Mouse (Mus musculus): ENCODE data around the gene Pax7. TPM values are rescaled to one million over a fixed set of nuclear protein-coding genes. Genes with fewer than 3 reads are reported as not detected.

Gene Pax7
- polyA plus RNA-seq, 2 experiments from 2014 or later: not detected

Other genes starting within 250 kb of the Pax7 start
- not detected for gene Gm21969, start 230.3 kb downstream of the Pax7 start, polyA plus RNA-seq (2017; shearing (Covaris generic))
- gene Aldh4a1, start 210.7 kb downstream of the Pax7 start, polyA plus RNA-seq (2017; shearing (Covaris generic)): 10 to 100 TPM; 11.0 to 22.4 TPM
- not detected for gene Tas1r2, start 180.0 kb downstream of the Pax7 start, polyA plus RNA-seq (2017; shearing (Covaris generic))
- under 1 TPM in 1 of 2 experiments, not detected in 1; 0.04 TPM for gene Klhdc7a, start 134.5 kb upstream of the Pax7 start, polyA plus RNA-seq (2017; shearing (Covaris generic))